Mouse (Mus musculus) spleen, adult 12 weeks (tissue): ENCODE results near the gene Tirap.

Experiments
- DNase-seq: peaks from one replicate; pipeline ENCODE4 v3.0.0; 2022; ENCODE audit warnings: low spot score

Tirap gene

GRCm38 (mm10) chr9:35199772-35200471 lies at the start of gene Tirap, which contains the start of gene Srpr:
Gene Tirap, minus strand, starts transcription at chr9:35200291.
Gene Srpr, plus strand, starts transcription at chr9:35200175.
- peak; percentile 85 for DNase-seq

GRCm38 (mm10) chr9:35249476-35249875 lies 49.4 kb upstream of the Tirap start:
- DNase-seq = no peak

DNA sequence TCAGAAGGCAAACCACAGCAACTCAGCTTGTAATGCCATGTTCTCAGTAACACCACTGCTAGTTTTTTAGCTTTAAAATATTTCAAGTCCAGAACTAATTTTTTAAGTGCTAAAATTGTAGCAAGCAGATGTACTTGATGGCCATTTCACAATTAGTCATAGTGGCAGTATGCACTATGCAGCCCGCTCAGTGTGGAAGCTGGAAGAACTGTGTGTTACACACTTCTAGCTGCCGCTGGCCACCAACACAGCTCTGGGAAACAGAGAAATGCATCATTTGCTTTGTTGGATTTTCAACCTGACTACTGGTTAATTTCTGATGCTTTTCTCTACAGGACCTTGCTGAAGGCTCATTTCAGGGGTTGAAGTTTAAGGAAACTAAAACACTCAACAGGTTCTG lies 47.3 kb upstream of the Tirap start:
- DNase-seq = no peak

DNA sequence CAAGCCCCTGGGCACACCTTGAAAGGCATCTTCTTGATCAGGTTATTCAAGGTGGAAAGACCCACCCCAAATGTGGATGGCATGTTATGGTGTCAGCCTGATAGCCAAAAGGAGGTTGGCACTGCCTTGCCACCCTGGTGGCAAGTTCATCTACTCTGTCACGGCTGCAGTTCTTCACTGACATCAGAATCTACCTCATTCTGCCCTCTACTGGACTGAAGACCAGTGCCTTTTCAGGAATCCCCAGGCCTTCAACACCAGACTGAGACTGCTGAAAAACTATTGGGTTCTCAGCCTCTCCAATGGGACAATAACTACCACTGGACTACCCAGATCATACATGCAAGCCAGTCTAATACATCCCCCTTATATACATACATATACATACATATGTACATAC lies 39.6 kb upstream of the Tirap start:
- no peak for DNase-seq

DNA sequence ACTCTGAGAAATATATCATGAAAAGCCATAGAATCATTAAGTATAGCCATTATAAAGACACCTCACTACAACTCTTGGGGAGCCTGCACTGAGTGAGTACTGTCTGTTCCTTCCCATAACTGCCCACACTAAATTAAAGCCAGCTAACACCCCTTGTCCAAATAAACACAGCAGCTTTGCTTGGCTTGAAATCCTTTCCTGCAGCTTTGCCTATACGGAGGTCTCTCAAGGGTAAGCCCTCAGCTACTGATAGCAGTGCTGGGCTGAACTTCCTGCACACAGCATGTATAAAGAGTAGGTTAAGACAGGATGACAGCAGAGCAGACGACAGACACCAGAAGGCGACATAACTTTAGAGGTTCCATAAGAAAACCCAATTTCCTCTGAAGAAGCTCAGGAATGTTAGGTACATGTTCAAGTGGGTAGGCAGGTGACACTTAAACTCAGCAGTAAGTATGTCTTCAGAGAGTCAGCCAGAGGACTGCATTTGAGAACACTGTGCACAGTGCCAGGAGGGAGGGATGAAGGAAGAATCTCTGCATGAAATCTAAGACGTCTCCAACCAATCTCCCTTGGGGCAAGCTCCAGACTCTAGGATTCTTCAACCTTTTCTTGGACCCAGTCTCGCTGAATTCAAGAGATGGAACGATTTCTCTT lies 39.0 kb upstream of the Tirap start:
- no peak for DNase-seq

DNA sequence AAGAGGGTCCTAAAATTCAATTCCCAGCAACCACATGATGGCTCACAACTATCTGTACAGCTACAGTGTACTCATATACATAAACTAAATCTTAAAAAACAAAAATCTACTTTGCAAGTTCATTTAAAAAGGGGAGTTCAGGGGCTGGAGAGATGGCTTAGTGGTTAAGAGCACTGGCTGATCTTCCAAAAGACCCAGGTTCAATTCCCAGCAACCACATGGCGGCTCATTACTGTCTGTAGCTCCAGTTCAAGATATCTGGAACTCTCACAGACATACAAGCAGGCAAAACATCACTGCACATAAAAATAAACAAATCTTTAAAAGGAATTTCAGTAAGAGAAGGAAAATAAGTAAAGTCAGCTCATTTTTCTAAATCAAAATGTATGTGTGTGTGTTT lies 38.3 kb upstream of the Tirap start:
- DNase-seq = no peak

GRCm38 (mm10) chr9:35235996-35236395 lies 35.9 kb upstream of the Tirap start:
- no peak for DNase-seq

- no peak for DNase-seq
Measured at GRCm38 (mm10) chr9:35228671-35229070, 28.6 kb upstream of the Tirap start.

DNA sequence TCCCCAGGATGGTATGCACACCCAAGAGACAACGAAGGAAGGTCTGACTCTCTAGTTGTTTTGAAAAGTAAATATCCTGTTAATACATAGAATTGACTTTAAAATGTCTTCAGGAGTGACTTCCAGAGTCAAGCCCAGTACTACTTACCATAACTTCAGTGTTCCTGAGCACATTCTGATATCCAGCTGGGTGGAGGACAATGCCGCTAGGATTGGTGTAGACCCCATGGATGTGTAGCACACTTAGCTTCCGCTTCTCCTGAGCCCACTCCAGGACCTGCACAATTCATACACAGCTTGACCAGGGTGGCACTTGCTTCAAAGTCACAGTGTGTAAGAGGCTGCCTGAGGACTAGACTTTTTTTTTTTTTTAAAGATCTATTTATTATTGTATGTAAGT lies 23.4 kb upstream of the Tirap start:
- DNase-seq = no peak

- no peak for DNase-seq
Measured at GRCm38 (mm10) chr9:35217963-35218362, 17.9 kb upstream of the Tirap start.

DNA sequence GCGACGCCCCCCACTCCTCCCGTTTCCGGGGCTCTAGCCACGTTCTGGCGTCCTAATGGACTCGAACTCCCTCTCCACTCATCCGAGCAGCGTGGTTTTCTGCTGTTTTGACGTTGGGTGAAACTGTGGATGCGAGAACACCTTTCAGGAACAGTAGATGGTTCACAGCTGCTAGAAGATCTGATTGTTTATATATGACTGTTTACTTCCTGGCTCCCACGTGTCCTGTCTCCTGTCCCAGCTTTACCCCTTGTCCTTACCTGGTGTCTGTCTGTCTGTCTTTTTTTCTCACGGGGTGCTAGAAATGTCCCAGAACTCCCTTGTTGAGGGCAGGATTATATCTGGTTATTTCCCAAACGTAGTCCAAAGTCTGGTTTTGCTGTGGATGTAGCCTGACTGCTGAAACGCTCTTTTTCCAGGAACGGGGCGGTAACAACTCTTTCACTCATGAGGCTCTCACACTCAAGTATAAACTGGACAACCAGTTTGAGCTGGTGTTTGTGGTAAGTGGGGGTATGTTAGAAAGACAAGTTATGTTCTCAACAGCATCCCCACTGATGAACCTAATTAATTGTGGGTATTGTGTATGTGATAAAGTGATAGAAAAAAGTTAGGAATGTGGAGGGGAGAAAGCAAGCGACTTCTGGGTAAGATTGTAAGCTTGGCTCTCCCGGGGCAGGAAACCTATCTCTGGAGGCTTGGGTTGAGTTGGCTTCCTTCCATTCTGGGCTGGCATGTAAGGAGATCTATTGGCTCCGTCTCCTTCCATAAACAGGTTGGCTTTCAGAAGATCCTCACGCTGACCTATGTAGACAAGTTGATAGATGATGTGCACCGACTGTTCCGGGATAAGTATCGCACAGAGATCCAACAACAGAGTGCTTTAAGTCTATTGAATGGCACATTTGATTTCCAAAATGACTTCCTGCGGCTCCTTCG lies 11.8 kb upstream of the Tirap start:
- DNase-seq = no peak

DNA sequence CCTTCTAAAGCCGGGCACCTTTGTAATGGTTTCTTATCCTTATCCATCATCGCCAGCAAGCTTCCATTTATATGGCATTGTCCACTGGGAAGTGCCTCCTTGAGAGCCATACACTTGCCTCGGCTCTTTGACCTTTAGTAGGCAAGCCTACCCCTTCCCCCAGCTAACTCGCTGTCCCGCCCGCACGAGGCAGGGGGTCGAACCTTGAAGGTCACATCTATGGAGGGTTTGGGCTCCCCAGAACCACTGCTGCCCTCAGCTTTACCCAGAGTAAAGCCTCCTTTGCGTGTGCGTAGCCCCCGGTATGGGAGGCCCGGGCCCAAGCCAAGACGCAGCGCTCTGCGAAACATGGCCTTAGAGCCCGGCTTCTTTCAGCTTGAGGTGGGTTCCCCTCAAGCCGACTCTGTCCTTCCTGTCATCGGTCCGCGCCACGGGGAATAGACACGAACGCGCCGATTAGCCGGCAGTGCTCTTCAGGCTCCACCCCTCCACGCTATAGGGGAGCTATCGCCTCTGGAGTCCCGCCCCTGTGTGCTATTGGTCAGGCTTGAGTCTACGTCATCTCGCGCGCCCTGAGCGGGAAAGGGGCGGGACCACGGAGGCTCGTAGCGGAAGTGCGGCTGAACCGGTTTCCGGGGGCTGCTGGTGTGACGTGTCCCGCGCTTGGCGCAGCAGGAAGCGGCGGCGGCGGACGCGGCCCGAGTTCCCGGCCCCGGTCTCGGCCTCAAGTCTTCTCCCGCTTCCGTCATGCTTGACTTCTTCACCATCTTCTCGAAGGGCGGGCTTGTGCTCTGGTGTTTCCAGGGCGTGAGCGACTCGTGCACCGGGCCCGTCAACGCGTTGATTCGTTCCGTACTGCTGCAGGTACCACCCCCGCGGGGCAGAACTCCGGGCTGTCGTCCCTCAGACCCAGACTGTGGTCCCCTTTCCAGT lies 10.7 kb upstream of the Tirap start, which contains the start of gene Foxred1:
Foxred1 (minus strand) TSS at position 514 of the 933 bp plus-strand sequence.
- peak; percentile 99 for DNase-seq

- no peak for DNase-seq
Measured at GRCm38 (mm10) chr9:35204421-35204820, 4.3 kb upstream of the Tirap start.

DNA sequence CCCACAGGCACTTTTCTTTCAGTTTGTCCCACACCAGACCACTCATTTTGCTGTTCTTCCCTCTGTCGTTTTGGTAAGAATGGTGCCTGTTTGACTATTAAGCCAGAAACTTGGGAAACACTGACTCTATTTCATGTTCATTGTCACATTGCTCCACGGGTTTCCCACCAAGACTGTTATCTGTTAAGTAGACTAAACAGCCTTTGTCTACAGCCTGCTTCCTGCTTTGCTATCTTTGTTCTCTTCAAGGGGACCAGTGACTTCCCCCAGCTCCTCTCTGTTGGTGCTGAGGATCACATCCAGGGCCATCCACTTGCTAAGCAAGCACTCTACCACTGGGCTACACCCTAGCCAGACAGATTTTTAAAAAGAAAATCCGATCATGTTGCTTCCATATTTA lies 3.4 kb upstream of the Tirap start:
- DNase-seq = no peak

DNA sequence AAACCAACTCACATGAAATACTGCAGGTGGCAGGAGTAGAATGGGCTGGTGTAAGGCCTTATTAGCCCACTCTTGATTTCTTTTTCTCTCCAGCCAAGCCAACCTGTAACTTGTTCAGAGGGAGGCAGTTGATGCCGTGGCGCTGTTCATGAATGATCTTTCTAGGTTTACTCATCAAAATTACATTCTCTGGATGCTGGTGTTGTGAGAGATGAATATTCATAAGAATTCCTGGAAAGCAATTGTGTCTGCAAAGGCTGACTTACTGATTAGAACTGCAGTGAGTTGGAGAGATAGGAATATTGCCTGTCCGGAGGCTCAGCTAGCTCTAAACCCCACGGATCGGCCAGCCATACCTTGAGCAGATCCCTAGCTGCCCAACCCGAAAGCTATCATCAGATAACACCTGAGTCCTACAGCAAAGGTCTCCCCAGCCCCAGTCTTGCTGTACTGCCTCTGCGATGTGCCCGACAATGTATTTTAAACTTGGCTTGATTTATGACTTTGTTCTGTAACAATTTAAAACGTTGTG lies 504 bp upstream of the Tirap start:
- no peak for DNase-seq

DNA sequence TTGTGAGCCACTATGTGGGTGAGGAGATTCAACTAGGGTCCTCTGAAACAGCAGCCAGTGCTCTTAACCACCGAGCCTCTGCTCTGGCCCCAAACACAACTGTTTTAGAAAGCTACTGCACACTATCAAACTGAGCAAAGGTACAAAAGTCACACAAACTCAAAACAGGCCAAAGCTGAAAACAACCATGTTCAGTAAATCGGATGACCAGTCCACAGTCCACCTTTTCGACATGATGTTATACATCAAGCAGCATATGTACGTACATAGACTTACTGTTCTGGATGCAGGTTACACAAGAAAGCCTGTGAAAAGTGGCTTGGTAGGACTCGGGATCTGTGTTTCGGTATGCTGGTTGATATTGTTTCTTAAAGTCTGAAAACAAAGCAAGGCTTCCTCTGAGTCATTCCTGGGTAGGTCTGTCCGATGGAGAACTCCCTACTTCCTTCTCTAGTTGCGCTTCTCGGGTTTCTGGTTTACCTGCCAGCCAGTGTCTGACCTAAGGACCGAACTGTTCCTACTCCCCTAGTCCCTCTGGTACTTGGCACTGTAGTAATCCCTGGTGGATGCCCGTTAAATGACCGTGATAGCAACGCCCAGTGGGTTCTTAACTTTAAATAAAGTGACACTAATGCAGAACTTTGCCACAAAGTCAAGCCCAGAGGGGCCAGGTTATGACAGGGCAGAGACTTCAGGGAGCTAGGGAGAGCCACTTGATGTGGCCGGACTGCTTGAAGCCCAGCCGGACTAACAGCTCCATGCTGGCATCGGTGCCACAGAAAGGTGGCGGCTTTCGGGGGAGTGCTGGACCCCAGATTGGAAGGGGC lies 933 bp downstream of the Tirap start:
- DNase-seq = no peak

GRCm38 (mm10) chr9:35198351-35198750 lies 1.7 kb downstream of the Tirap start:
- DNase-seq = no peak

DNA sequence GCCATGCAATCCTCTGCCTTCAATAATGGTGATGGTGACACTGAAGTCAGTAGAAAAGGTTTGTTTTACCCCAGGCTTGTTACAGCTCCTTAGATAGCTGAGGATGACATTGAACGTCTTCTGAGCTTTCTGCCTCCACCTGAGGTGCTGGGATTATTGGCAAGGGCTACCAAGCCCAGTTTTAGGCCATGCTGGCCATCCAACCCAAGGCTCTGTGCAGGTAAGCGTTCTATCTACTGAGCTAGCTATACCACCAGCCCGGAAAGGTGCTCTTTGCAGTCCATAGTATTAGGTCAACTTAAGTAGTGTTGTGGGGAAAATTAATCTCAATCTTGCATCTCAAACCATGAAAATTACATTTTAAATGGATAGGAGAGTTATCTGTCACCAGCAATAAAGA lies 2.5 kb downstream of the Tirap start:
- DNase-seq = no peak

- no peak for DNase-seq
Measured at GRCm38 (mm10) chr9:35194048-35194447, 6.0 kb downstream of the Tirap start.

DNA sequence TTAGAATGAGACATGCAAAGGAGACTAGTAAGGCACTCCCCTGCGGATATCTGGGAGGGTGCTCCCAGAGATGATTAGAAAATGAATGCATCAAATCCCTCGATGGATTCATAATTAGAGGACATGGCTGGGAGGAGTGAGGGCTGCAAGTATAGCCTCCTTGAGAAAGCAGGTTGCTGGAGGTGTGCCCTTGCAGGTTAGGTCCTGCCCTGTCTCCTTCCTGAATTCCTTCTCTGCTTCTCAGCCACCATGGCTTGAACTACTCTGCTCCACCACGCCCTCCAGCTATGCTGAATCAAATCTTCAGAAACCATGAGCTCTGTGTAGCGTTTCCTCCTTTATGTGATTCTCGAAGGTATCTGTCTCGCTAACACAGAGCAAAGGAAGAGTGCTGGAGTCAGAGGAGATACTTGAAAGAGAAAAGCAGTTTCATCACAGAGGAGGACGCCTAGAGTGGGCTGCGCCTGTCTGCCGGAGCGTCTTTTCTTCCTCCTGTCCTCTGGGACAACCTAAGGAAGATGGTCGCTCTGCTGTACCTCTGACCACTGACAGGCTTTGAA lies 7.0 kb downstream of the Tirap start:
- DNase-seq = no peak
